Mouse (Mus musculus): ENCODE measurements around the gene Plin2. TPM values are rescaled to one million over a fixed set of nuclear protein-coding genes. Genes with fewer than 3 reads are reported as not detected.
"Not testable (repeated sequence)": the region's sequence is repeated elsewhere in the genome, so short reads cannot be mapped to it uniquely, and the experiment has no call there.

Gene Plin2
- polyA plus RNA-seq, 1 experiment: 75.0 TPM

GRCm38 (mm10) chr4:86651686-86652384 lies 18.0 kb downstream of the Plin2 start:
- H3K4me1 ChIP-seq (ENCODE audit: control insufficient read depth, insufficient read depth, low read length): no peaks in the 10 kb centered on the region
- H3K4me3 ChIP-seq (ENCODE audit: insufficient read depth, low read length): no peak overlapping the region
- TF ChIP-seq CTCF (IDR thresholded peaks at IDR 0.05; ENCODE audit: borderline replicate concordance, insufficient read depth, low read length) (no peak), POLR2A (IDR thresholded peaks at IDR 0.05; ENCODE audit: low read depth, low read length) (no peak)
- H3K27ac ChIP-seq (ENCODE audit: insufficient read depth, low read length): no peak overlapping the region

- H3K4me1 ChIP-seq (ENCODE audit: control insufficient read depth, insufficient read depth, low read length); H3K27ac ChIP-seq (ENCODE audit: insufficient read depth, low read length); H3K4me3 ChIP-seq (ENCODE audit: insufficient read depth, low read length): not testable (repeated sequence)
Measured at GRCm38 (mm10) chr4:86648394-86648793, 21.5 kb downstream of the Plin2 start.

DNA sequence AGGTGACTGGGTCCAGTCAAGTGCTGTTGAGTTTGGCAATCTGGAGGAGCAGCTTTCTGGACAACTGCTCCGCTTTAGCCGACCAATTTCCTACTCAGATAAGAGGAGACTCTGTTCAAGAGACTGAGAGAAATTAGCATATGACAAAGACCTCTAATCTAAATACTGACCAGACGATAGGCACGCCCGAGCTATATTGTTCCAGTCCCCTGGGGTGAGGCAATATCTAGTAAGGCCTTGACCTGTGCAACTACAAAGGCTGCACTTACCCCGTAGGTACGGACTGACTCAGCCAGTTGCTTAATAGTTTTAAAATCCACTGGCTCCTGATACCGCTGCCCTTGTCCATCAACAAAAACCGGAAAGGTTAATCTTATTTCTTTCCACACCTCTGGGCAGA lies 32.3 kb downstream of the Plin2 start:
- H3K4me1 ChIP-seq (ENCODE audit: control insufficient read depth, insufficient read depth, low read length); H3K4me3 ChIP-seq (ENCODE audit: insufficient read depth, low read length); H3K27ac ChIP-seq (ENCODE audit: insufficient read depth, low read length): not testable (repeated sequence)

GRCm38 (mm10) chr4:86634873-86635272 lies 35.0 kb downstream of the Plin2 start:
- not testable (repeated sequence) for H3K27ac ChIP-seq (ENCODE audit: insufficient read depth, low read length); H3K4me1 ChIP-seq (ENCODE audit: control insufficient read depth, insufficient read depth, low read length); H3K4me3 ChIP-seq (ENCODE audit: insufficient read depth, low read length)

GRCm38 (mm10) chr4:86634312-86634711 lies 35.5 kb downstream of the Plin2 start:
- H3K4me1 ChIP-seq (ENCODE audit: control insufficient read depth, insufficient read depth, low read length): not testable (repeated sequence)

GRCm38 (mm10) chr4:86632556-86632955 lies 37.3 kb downstream of the Plin2 start:
- H3K4me3 ChIP-seq (ENCODE audit: insufficient read depth, low read length); H3K27ac ChIP-seq (ENCODE audit: insufficient read depth, low read length); H3K4me1 ChIP-seq (ENCODE audit: control insufficient read depth, insufficient read depth, low read length): not testable (repeated sequence)

More at GRCm38 (mm10) chr4:86634312-86634711, 35.5 kb downstream of the Plin2 start:
- H3K27ac ChIP-seq (ENCODE audit: insufficient read depth, low read length); H3K4me3 ChIP-seq (ENCODE audit: insufficient read depth, low read length): not testable (repeated sequence)

DNA sequence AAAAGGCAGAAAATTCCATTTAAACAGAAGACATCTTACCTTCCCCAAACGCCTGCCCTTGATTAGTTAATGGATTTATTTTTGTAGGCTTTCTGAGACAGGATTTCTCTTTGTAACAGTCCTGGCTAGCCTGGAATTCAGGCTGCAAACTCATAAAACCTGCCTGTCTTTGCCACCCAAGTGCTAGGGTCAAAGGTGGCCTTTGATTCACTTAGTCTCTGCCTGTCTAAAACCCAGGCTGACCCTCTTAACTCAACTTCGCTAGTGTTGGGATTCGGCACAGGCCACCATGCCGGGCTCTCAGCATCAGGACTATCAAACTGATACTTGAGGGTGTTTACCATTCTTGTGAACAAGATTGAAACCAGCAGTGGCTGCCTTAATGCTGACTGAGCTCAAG lies 38.0 kb downstream of the Plin2 start:
- TF ChIP-seq CTCF (IDR thresholded peaks at IDR 0.05; ENCODE audit: borderline replicate concordance, insufficient read depth, low read length): no peak
- TF ChIP-seq POLR2A (IDR thresholded peaks at IDR 0.05; ENCODE audit: low read depth, low read length): no peak
- no peak overlapping the region for H3K27ac ChIP-seq (ENCODE audit: insufficient read depth, low read length)
- no peak overlapping the region for H3K4me3 ChIP-seq (ENCODE audit: insufficient read depth, low read length)
- H3K4me1 ChIP-seq (ENCODE audit: control insufficient read depth, insufficient read depth, low read length): no peaks in the 10 kb centered on the region

GRCm38 (mm10) chr4:86626496-86626895 lies 43.4 kb downstream of the Plin2 start:
- H3K4me3 ChIP-seq (ENCODE audit: insufficient read depth, low read length); H3K4me1 ChIP-seq (ENCODE audit: control insufficient read depth, insufficient read depth, low read length); H3K27ac ChIP-seq (ENCODE audit: insufficient read depth, low read length): not testable (repeated sequence)

GRCm38 (mm10) chr4:86625463-86625862 lies 44.4 kb downstream of the Plin2 start:
- Histone ChIP-seq H3K27ac (ENCODE audit: insufficient read depth, low read length) (no peak overlapping the region), H3K4me1 (ENCODE audit: control insufficient read depth, insufficient read depth, low read length) (no peaks in the 10 kb centered on the region), H3K4me3 (ENCODE audit: insufficient read depth, low read length) (no peak overlapping the region)
- TF ChIP-seq POLR2A (IDR thresholded peaks at IDR 0.05; ENCODE audit: low read depth, low read length): no peak
- TF ChIP-seq CTCF (IDR thresholded peaks at IDR 0.05; ENCODE audit: borderline replicate concordance, insufficient read depth, low read length): no peak

DNA sequence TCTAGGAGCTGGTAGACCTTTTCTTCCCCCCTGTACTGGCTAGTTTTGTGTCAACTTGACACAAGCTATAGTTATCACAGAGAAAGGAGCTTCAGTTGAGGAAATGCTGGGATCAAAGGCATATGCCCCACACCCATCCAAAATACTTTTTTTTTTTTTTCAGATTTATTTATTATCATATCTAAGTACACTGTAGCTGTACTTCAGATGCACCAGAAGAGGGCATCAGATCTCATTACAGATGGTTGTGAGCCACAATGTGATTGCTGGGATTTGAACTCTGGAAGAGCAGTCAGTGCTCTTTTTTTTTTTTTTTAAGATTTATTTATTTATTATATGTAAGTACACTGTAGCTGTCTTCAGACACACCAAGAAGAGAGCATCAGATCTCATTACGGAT lies 47.3 kb downstream of the Plin2 start:
- H3K27ac ChIP-seq (ENCODE audit: insufficient read depth, low read length); H3K4me3 ChIP-seq (ENCODE audit: insufficient read depth, low read length); H3K4me1 ChIP-seq (ENCODE audit: control insufficient read depth, insufficient read depth, low read length): not testable (repeated sequence)

GRCm38 (mm10) chr4:86622116-86622515 lies 47.7 kb downstream of the Plin2 start:
- no peak overlapping the region for H3K27ac ChIP-seq (ENCODE audit: insufficient read depth, low read length)
- H3K4me1 ChIP-seq (ENCODE audit: control insufficient read depth, insufficient read depth, low read length): no peaks in the 10 kb centered on the region
- H3K4me3 ChIP-seq (ENCODE audit: insufficient read depth, low read length): no peak overlapping the region
- TF ChIP-seq CTCF (IDR thresholded peaks at IDR 0.05; ENCODE audit: borderline replicate concordance, insufficient read depth, low read length) (no peak), POLR2A (IDR thresholded peaks at IDR 0.05; ENCODE audit: low read depth, low read length) (no peak)

DNA sequence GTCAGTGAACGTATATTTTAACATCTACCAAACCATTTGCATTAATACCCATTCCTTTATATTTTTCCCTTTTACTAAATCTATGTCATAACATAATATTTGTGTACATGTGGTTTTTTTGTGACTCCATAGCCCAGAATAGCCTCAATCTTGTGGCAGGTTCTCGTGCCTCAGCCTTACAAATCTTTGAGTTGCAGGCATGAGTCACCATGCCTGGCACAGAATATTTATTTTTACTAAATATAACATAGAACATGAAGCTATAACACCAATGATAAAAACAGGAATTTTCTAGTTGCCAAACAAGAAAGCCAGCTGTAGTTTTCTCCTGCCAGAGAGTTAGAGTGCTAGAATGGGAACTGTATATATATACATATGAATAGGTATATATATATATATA lies 49.4 kb downstream of the Plin2 start:
- H3K4me1 ChIP-seq (ENCODE audit: control insufficient read depth, insufficient read depth, low read length): no peaks in the 10 kb centered on the region
- TF ChIP-seq POLR2A (IDR thresholded peaks at IDR 0.05; ENCODE audit: low read depth, low read length) (no peak), CTCF (IDR thresholded peaks at IDR 0.05; ENCODE audit: borderline replicate concordance, insufficient read depth, low read length) (no peak)

More for the DNA sequence above, 49.4 kb downstream of the Plin2 start:
- H3K4me3 ChIP-seq (ENCODE audit: insufficient read depth, low read length): no peak overlapping the region
- H3K27ac ChIP-seq (ENCODE audit: insufficient read depth, low read length): no peak overlapping the region

Data from embryonic fibroblast, embryonic 13.5 days (primary cell).